Mouse (Mus musculus): ENCODE measurements around the gene C1ra.

- TF ChIP-seq CTCF (conservative IDR thresholded peaks at IDR 0.05; ENCODE audit: low read length), result no peak
- TF ChIP-seq NANOG (IDR thresholded peaks at IDR 0.05; ENCODE audit: borderline replicate concordance, low read length), result no peak
Observed at GRCm38 (mm10) chr6:124505028-124505427, 7.2 kb upstream of the C1ra start.
